Mouse (Mus musculus) duodenum, adult 2 months (tissue): ENCODE results near the gene Gm20795. TPM values are rescaled to one million over a fixed set of nuclear protein-coding genes. Genes with fewer than 3 reads are reported as not detected.

ENCODE experiments used
- polyA plus RNA-seq: library from polyadenylated mRNA; depleted of rRNA; stranded (reverse); fragments of >200 nt; gene quantifications from 2 replicates; pipeline ENCODE4 v1.2.3, GENCODE M21; 2012; ENCODE audit warnings: low replicate concordance; rRNA removed

Gm20795 gene
- polyA plus RNA-seq: not detected in 2 replicates

DNA sequence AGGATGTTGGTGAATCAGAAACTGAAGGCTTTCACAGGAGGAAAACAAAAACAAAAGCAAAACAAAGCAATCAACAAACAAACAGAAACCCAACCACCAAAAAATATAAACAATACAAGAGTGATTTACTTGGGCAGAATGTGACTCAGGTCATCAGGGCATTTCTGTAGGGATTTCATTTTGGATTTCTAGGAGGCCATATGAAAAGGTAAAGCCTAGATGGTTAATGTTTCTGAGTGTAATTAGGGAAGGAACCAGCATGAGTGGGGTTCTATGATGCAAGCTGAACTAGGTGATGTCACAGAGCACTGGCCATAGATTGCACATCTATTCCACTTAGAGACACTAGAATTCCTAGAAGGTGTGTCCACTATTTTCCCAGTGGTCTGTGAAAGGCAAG, at the start of gene Gm20795:
Gm20795 (plus strand) TSS at position 301 of the 400 bp plus-strand sequence.

DNA sequence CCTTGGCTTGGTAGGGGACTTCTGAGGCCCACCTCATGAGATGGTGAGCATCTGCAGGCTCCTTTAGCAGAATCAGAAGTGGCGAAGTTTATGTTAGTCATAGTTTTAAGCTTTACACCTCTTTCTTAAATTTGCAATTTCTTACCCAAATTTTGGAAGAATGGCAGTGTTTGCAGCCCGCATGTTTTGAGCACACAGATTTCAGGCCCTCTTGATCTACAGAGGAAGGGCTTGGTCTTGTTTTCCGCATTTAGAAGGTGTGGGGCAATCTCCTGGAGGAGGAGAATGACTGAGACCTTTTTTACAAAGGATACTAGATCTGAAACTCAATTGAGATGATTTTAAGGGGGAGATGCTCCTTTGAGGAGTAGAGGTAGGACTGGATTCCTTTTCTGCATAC, 29.0 kb upstream of the Gm20795 start, which contains the start of gene Gm21797:
Gm21797 (minus strand) TSS at position 101 of the 400 bp plus-strand sequence.

Other genes with a start within 250 kb of the Gm20795 start
- gene Gm21852, start 152.9 kb upstream of the Gm20795 start, polyA plus RNA-seq: not detected in 2 replicates
- not detected in 2 replicates for gene Gm21797, start 29.1 kb upstream of the Gm20795 start, polyA plus RNA-seq